ENCODE assay signal across 14 mouse cellular contexts in genomic region chr15:36364062-36364461, GRCm38 (mm10).
DNase-seq lines count a peak whose midpoint lies in the region; ATAC-seq and TF ChIP-seq lines count a peak whose summit lies in the region.
"Had no signal": no experiment of that assay in that cellular context is flagged by ENCODE, and none has a peak within 500 bp of the region (broad histone marks: within the 10 kb centered on the region; RNA-seq: fewer than 3 reads in every experiment).

No protein-coding gene starts in this region.

- no peak overlapping the region for H3K4me2 ChIP-seq in heart, postnatal 0 days (ENCODE audit: low read depth, low read length)
- H3K4me2 ChIP-seq: hindbrain, embryonic 14.5 days had no signal

- no peaks in the 10 kb centered on the region for H3K79me2 ChIP-seq in MEL (ENCODE audit: control insufficient read depth, insufficient read depth, low read length, poor library complexity)

- intact Hi-C loops in heart, postnatal 10 days (cut with DNase I), result no loop called here
- intact Hi-C loops in left cerebral cortex, postnatal 10 days (cut with DNase I), result no loop called here
- intact Hi-C loops in gastrocnemius, postnatal 14 days (cut with DNase I; ENCODE audit: low total_unique reads), result no loop called here

- no peak for TF ChIP-seq EP300 in heart, postnatal 0 days (IDR thresholded peaks at IDR 0.05; ENCODE audit: low read depth)
- no peak for TF ChIP-seq EP300 in MEL (IDR thresholded peaks at IDR 0.05; ENCODE audit: low read depth in 1 of 2, low read length in 2 of 2)

- DNase-seq in heart, postnatal 0 days (ENCODE audit: low spot score), result no peak
- DNase-seq in heart, postnatal 10 days, result no peak
- DNase-seq in 416B (ENCODE audit: low read depth), result peak; percentile 18
- peak; percentile 46 for DNase-seq in MEL (ENCODE audit: low read depth, low spot score)
- peak; percentile 42 to 43 for DNase-seq in layer of hippocampus, postnatal 36 days
- no peak for DNase-seq in adrenal gland, postnatal 36 days
- no peak for DNase-seq in left cerebral cortex, postnatal 10 days (ENCODE audit: extremely low spot score in 1 of 2, low spot score in 2 of 2)
- no peak for DNase-seq in gastrocnemius, postnatal 14 days
- DNase-seq: adrenal gland, postnatal 14 days; forebrain, postnatal 0 days; kidney, adult 9 months had no signal

- no peak for TF ChIP-seq CTCF in heart, postnatal 0 days (IDR thresholded peaks at IDR 0.05; ENCODE audit: low read depth)
- no peak for TF ChIP-seq CTCF in MEL (IDR thresholded peaks at IDR 0.05 in 2 of 3, conservative IDR thresholded peaks at IDR 0.05 in 1 of 3; ENCODE audit: control insufficient read depth in 1 of 3, insufficient read depth in 1 of 3, low read depth in 2 of 3, low read length in 3 of 3, poor library complexity in 1 of 3, severe bottlenecking in 1 of 3)

- 27% methylated on average over 5 of the region's 5 CpGs for WGBS in heart, postnatal 0 days

- 0 out of 2 replicates have a peak, but pooled peaks have one; percentile 14 for ATAC-seq in heart, postnatal 0 days (ENCODE audit: insufficient read depth, low read depth)
- ATAC-seq: forebrain, postnatal 0 days had no signal

- no peak for TF ChIP-seq POLR2A in MEL (IDR thresholded peaks at IDR 0.05; ENCODE audit: control insufficient read depth in 1 of 2, insufficient read depth in 1 of 2, low read depth in 1 of 2, low read length in 2 of 2, poor library complexity in 1 of 2)

- H3K9ac ChIP-seq in heart, postnatal 0 days (replicated peaks; ENCODE audit: low read depth, low read length), result no peak overlapping the region
- H3K9ac ChIP-seq in MEL (ENCODE audit: control insufficient read depth, low read depth, low read length, poor library complexity, severe bottlenecking), result no peak overlapping the region
- H3K9ac ChIP-seq: forebrain, postnatal 0 days; hindbrain, embryonic 14.5 days had no signal

- no peaks in the 10 kb centered on the region for H3K36me3 ChIP-seq in heart, postnatal 0 days (replicated peaks; ENCODE audit: control insufficient read depth, insufficient read depth, low read length)
- peaks cover 0 to 8% of the 10 kb centered on the region in 2 experiments; a peak in 2 of 4 replicates for H3K36me3 ChIP-seq in MEL (ENCODE audit: control insufficient read depth in 1 of 2, insufficient read depth in 2 of 2, low read length in 2 of 2)
- H3K36me3 ChIP-seq: midbrain, embryonic 10.5 days had no signal

- no peaks in the 10 kb centered on the region for H3K9me3 ChIP-seq in heart, postnatal 0 days (replicated peaks; ENCODE audit: control insufficient read depth, low read length)
- no peaks in the 10 kb centered on the region for H3K9me3 ChIP-seq in MEL (replicated peaks; ENCODE audit: insufficient read depth, low read length)
- H3K9me3 ChIP-seq: midbrain, embryonic 10.5 days had no signal

- H3K4me3 ChIP-seq in heart, postnatal 0 days (ENCODE audit: low read depth, low read length), result no peak overlapping the region
- no peak overlapping the region for H3K4me3 ChIP-seq in MEL (ENCODE audit: control insufficient read depth in 1 of 2, insufficient read depth in 1 of 2, low read depth in 2 of 2, low read length in 2 of 2)
- H3K4me3 ChIP-seq: midbrain, embryonic 10.5 days had no signal

- no peaks in the 10 kb centered on the region for H3K27me3 ChIP-seq in heart, postnatal 0 days (ENCODE audit: control insufficient read depth, insufficient read depth, low read length)
- H3K27me3 ChIP-seq in MEL (ENCODE audit: control insufficient read depth in 1 of 2, insufficient read depth in 2 of 2, low read length in 2 of 2), result peaks cover 1 to 2% of the 10 kb centered on the region in 2 experiments; a peak in 1 of 4 replicates

- no peaks in the 10 kb centered on the region for H3K4me1 ChIP-seq in heart, postnatal 0 days (ENCODE audit: control insufficient read depth, insufficient read depth)
- peaks cover 3 to 14% of the 10 kb centered on the region in 2 experiments; a peak in 3 of 4 replicates for H3K4me1 ChIP-seq in MEL (ENCODE audit: control insufficient read depth in 1 of 2, insufficient read depth in 2 of 2, low read length in 2 of 2)

- H3K27ac ChIP-seq in heart, postnatal 0 days (ENCODE audit: low read depth), result no peak overlapping the region
- H3K27ac ChIP-seq in MEL (ENCODE audit: control insufficient read depth, low read depth, low read length), result no peak overlapping the region
- H3K27ac ChIP-seq: hindbrain, embryonic 14.5 days; midbrain, embryonic 10.5 days; stomach, postnatal 0 days had no signal

- TF ChIP-seq RAD21 in MEL (IDR thresholded peaks at IDR 0.05; ENCODE audit: low read depth, low read length), result no peak

TF ChIP-seq in MEL, 35 proteins besides CTCF, POLR2A, EP300 and RAD21:
- TF ChIP-seq POLR2AphosphoS5 (IDR thresholded peaks at IDR 0.05; ENCODE audit: borderline replicate concordance, low read depth, low read length), result no peak
- no peak for TF ChIP-seq ETS1 (IDR thresholded peaks at IDR 0.05; ENCODE audit: low read depth, low read length)

Comparison
In these comparisons a context has a peak if more than half of its experiments do, and no peak if none do; other contexts are left out.
1. DNase-seq: peak in 416B (single experiment), MEL (single experiment) and layer of hippocampus, postnatal 36 days (2 of 2); none in heart, postnatal 0 days (single experiment), heart, postnatal 10 days (0 of 2), adrenal gland, postnatal 36 days (0 of 2), left cerebral cortex, postnatal 10 days (0 of 2) and gastrocnemius, postnatal 14 days (single experiment).